Mouse (Mus musculus) intestine, embryonic 16.5 days (tissue): ENCODE data around the gene 2210016F16Rik. TPM values are rescaled to one million over a fixed set of nuclear protein-coding genes. Genes with fewer than 3 reads are reported as not detected.
A peak's percentile ranks its signal among the peaks of the same experiment; 100 is the strongest.

Experiments used
- ATAC-seq: fragments of 200-750 bp; cut with Nextera tagmentation; 2 replicates; pipeline ENCODE4 v1.8.0; 2017; ENCODE audit warnings: moderate TSS enrichment, moderate library complexity
- H3K27ac ChIP-seq: fragments of 300-500 bp; sonication (generic); 2 replicates; pipeline ENCODE4 v1.5.1; 2014; ENCODE audit warnings: mild to moderate bottlenecking, low read length
- H3K27me3 ChIP-seq: fragments of 300-500 bp; sonication (generic); replicated peaks from 2 replicates; pipeline ENCODE4 v1.6.1; 2014; ENCODE audit warnings: low read length, control low read depth, mixed read lengths; ENCODE audit not compliant: control insufficient read depth, insufficient read depth
- H3K36me3 ChIP-seq: fragments of 300-500 bp; sonication (generic); 2 replicates; pipeline ENCODE4 v1.6.1; 2014; ENCODE audit warnings: low read length, control low read depth; ENCODE audit not compliant: control insufficient read depth, insufficient read depth
- H3K4me1 ChIP-seq: fragments of 300-500 bp; sonication (generic); 2 replicates; pipeline ENCODE4 v1.6.1; 2014; ENCODE audit warnings: low read length, control low read depth, mixed read lengths; ENCODE audit not compliant: control insufficient read depth, insufficient read depth
- H3K4me2 ChIP-seq: fragments of 300-500 bp; sonication (generic); 2 replicates; pipeline ENCODE4 v1.6.1; 2014; ENCODE audit warnings: low read depth, low read length, control low read depth
- H3K4me3 ChIP-seq: fragments of 300-500 bp; sonication (generic); 2 replicates; pipeline ENCODE4 v1.5.1; 2014; ENCODE audit warnings: mild to moderate bottlenecking, low read length
- H3K9ac ChIP-seq: fragments of 300-500 bp; sonication (generic); 2 replicates; pipeline ENCODE4 v1.6.1; 2014; ENCODE audit warnings: low read depth, low read length
- H3K9me3 ChIP-seq: fragments of 300-500 bp; sonication (generic); 2 replicates; pipeline ENCODE4 v1.6.1; 2016; ENCODE audit warnings: low read length, control low read depth; ENCODE audit not compliant: control insufficient read depth
- WGBS: fragments of 180-500 bp; shearing (Covaris S2); extraction: QIAGEN DNeasy Blood & Tissue Kit; methylation state at CpG from one replicate; pipeline ENCODE4 v1.1.7; 2014; 5-methylcytosine and 5-hydroxymethylcytosine counted together
- polyA plus RNA-seq: library from polyadenylated mRNA; unstranded; fragments of >200 nt; fragmentation: Nextera tagmentation; extraction: Ambion mirVana; gene quantifications from 2 replicates; pipeline ENCODE4 v1.2.1, GENCODE M21; 2015

Gene 2210016F16Rik
- polyA plus RNA-seq, result 48.7 and 55.7 TPM in 2 replicates

DNA sequence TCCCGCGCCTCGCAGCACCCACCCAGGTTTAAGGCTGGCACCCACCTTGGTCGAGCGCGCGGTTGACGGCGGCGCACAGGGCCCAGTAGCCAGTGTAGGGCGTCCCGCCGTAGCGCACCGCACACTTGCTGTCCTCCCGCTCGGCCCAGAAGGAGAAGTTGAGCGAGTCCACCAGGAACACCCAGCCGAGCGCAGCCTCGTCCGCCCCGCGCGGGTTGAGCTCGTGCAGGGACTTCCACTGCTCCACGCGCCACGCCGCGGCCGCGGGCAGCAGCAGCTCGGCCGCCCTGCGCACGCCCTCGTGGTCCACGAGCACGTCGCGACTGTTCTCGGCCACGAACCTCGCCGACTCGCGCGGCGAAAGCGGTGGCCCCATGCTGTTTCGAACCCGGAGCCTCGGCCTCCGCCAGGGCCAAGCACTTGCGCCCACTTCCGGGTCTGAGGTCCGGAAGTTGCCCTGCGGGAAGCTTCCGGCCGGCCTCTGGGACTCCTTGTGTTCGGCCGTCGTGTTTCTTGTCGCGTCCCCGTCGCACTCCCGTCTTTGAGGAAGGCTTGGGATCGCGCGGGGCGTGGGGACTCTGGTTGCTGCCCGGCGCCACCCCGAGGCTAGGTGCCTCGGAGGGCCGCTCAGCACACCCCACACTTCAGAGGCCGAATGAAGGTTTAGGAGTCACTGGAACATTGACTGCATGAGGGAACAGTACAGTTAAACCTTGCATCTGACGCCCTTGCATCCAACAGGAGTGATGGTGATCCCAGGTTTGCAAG is at the start of gene 2210016F16Rik:
TSS of gene 2210016F16Rik (minus strand) at position 447 of the 768 bp plus-strand sequence.
- ATAC-seq, result peak; percentile 81
- Histone ChIP-seq H3K9ac (peak within 1 kb of the TSS; percentile 94), H3K27ac (peak within 1 kb of the TSS; percentile 85), H3K9me3 (peaks cover 12% of the 10 kb centered on the region), H3K4me1 (peaks cover 9% of the 10 kb centered on the region; the same call in 1 of the 2 replicates), H3K4me3 (peak within 1 kb of the TSS; percentile 78), H3K4me2 (peak within 1 kb of the TSS; percentile 86), H3K27me3 (no peaks in the 10 kb centered on the region), H3K36me3 (peaks cover 29% of the 10 kb centered on the region)
- WGBS, result 2% methylated on average over 80 of the region's 80 CpGs

DNA sequence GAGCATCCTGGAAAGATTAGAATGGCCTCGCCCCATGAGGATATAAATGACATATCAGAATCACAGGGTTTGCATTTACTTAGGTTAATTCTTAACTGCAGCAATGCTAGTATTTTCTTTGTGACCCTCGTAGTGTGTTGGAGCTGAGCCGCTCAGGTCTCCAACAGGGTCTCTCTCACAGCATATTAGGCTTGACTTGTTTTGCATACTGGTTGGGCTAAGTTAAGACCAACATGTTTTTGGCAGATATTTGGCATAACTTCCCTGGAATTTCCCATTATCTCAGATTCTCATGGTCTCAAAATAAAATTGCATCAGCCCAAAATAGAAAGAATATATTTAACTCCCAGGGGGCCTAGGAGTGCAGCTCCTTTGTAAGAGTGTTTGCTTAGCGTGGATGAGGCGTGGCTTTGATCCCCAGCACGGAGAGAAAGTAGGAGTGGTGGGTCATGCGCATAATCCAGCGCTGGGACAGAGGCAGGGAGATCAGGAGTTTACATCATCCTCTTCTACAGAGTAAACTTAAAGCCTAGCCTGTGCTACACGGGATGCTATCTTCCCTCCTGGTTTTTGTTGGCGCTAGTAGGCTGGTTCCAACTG is 38.1 kb upstream of the 2210016F16Rik start:
- Histone ChIP-seq H3K36me3 (no peaks in the 10 kb centered on the region), H3K9ac (no peak overlapping the region), H3K4me2 (no peak overlapping the region), H3K4me3 (no peak overlapping the region), H3K27ac (no peak overlapping the region), H3K4me1 (0 out of 2 replicates have a peak, but pooled peaks cover 7% of the 10 kb centered on the region), H3K9me3 (no peaks in the 10 kb centered on the region), H3K27me3 (no peaks in the 10 kb centered on the region)
- no peak for ATAC-seq
- WGBS, result 42% methylated on average over 10 of the region's 10 CpGs

- Histone ChIP-seq H3K27me3 (no peaks in the 10 kb centered on the region), H3K4me1 (0 out of 2 replicates have a peak, but pooled peaks cover 7% of the 10 kb centered on the region), H3K27ac (no peak overlapping the region), H3K9ac (no peak overlapping the region), H3K9me3 (no peaks in the 10 kb centered on the region), H3K4me2 (no peak overlapping the region), H3K36me3 (no peaks in the 10 kb centered on the region), H3K4me3 (no peak overlapping the region)
- no peak for ATAC-seq
- WGBS, result 63% methylated on average over 4 of the region's 4 CpGs
Measured at GRCm38 (mm10) chr13:58422242-58422641, 37.2 kb upstream of the 2210016F16Rik start.

GRCm38 (mm10) chr13:58421026-58421425 is 36.0 kb upstream of the 2210016F16Rik start:
- Histone ChIP-seq H3K4me2 (no peak overlapping the region), H3K9me3 (no peaks in the 10 kb centered on the region), H3K27me3 (no peaks in the 10 kb centered on the region), H3K36me3 (no peaks in the 10 kb centered on the region), H3K4me1 (0 out of 2 replicates have a peak, but pooled peaks cover 7% of the 10 kb centered on the region), H3K4me3 (no peak overlapping the region), H3K9ac (no peak overlapping the region), H3K27ac (no peak overlapping the region)
- ATAC-seq, result no peak
- 78% methylated on average over 4 of the region's 4 CpGs for WGBS

DNA sequence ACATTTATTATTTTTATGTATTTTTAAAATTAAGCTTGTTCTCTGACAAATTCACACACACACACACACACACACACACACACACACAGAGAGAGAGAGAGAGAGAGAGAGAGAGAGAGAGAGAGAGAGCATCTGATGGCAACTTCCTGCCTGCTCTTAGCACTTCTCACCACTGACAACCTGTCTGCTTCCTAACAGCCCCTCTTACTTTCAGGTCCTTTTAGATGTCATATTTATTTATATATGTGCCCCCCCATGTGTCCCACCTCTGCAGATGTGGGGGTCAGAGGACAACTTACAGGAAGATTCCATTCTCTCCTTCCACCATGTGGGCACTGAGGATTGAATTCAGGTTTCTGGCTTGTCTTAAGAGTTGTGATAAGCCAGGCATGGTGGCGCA is 34.2 kb upstream of the 2210016F16Rik start:
- H3K36me3 ChIP-seq, result no peaks in the 10 kb centered on the region
- ATAC-seq, result no peak
- H3K4me1 ChIP-seq, result 0 out of 2 replicates have a peak, but pooled peaks cover 7% of the 10 kb centered on the region
- H3K27ac ChIP-seq, result no peak overlapping the region
- no peaks in the 10 kb centered on the region for H3K9me3 ChIP-seq
- no peak overlapping the region for H3K4me3 ChIP-seq
- no peak overlapping the region for H3K9ac ChIP-seq
- WGBS, result 97% methylated on average over 1 of the region's 1 CpGs
- no peaks in the 10 kb centered on the region for H3K27me3 ChIP-seq
- no peak overlapping the region for H3K4me2 ChIP-seq

DNA sequence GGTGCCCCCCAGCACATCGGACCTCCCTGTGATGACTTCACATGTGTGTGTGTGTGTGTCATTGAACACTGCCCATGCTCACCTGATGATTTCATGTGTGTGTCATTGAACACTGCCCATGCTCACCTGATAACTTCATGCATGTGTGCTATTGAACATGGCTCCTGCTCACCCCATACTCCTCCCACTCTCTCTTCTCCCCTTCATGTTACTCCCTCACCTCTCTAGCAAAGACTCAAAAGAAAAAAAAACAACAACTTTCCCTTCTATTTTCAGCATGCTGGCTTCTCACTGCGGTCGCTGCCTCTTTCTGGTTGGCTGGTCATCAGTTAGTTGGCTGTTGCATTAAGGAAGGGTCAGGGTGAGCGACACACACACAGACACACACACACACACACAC is 33.6 kb upstream of the 2210016F16Rik start:
- Histone ChIP-seq H3K4me2 (no peak overlapping the region), H3K27ac (no peak overlapping the region), H3K9ac (no peak overlapping the region), H3K4me3 (no peak overlapping the region), H3K36me3 (no peaks in the 10 kb centered on the region), H3K27me3 (no peaks in the 10 kb centered on the region), H3K9me3 (no peaks in the 10 kb centered on the region), H3K4me1 (0 out of 2 replicates have a peak, but pooled peaks cover 7% of the 10 kb centered on the region)
- 87% methylated on average over 4 of the region's 4 CpGs for WGBS
- ATAC-seq, result no peak

DNA sequence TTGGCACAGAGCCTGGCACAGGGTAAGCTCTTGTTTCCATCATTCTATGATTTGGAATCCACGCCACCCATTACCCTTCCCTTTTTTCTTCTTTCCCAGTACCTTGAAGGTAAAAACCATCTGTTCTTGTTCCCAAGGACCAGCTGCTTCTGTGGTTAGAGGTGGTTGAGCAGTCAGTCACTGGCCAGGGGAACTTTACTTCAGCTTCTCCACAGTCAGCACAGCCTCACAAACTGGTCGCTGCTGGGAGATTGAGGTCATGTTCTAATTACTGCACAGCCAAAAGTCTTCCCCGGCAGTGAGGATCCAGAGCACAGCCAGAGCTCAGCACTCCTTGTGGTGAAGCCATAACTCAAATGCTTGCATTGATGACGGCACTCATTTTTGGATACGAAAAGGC is 30.8 kb upstream of the 2210016F16Rik start:
- ATAC-seq, result no peak; the same call in 1 of the 2 replicates
- Histone ChIP-seq H3K9ac (no peak overlapping the region), H3K4me3 (no peak overlapping the region), H3K36me3 (no peaks in the 10 kb centered on the region), H3K4me2 (no peak overlapping the region), H3K9me3 (no peaks in the 10 kb centered on the region), H3K27me3 (no peaks in the 10 kb centered on the region), H3K4me1 (no peaks in the 10 kb centered on the region), H3K27ac (no peak overlapping the region)
- WGBS, result 67% methylated on average over 5 of the region's 5 CpGs

GRCm38 (mm10) chr13:58415374-58415773 is 30.3 kb upstream of the 2210016F16Rik start:
- Histone ChIP-seq H3K27ac (peak overlapping the region; percentile 8; the same call in 1 of the 2 replicates), H3K36me3 (no peaks in the 10 kb centered on the region), H3K4me1 (no peaks in the 10 kb centered on the region), H3K9ac (no peak overlapping the region), H3K4me2 (no peak overlapping the region), H3K27me3 (no peaks in the 10 kb centered on the region), H3K4me3 (no peak overlapping the region), H3K9me3 (no peaks in the 10 kb centered on the region)
- 54% methylated on average over 6 of the region's 6 CpGs for WGBS
- ATAC-seq, result 0 out of 2 replicates have a peak, but pooled peaks have one; percentile 18

- Histone ChIP-seq H3K27ac (no peak overlapping the region), H3K9me3 (no peaks in the 10 kb centered on the region), H3K4me2 (no peak overlapping the region), H3K4me3 (no peak overlapping the region), H3K27me3 (no peaks in the 10 kb centered on the region), H3K9ac (no peak overlapping the region), H3K4me1 (no peaks in the 10 kb centered on the region), H3K36me3 (no peaks in the 10 kb centered on the region)
- WGBS, result 91% methylated on average over 4 of the region's 4 CpGs
- no peak for ATAC-seq
Measured at GRCm38 (mm10) chr13:58411073-58411472, 26.0 kb upstream of the 2210016F16Rik start.
